Mouse (Mus musculus) intestine, postnatal 0 days (tissue): ENCODE measurements around the gene Cacna1g. TPM values are rescaled to one million over a fixed set of nuclear protein-coding genes. Genes with fewer than 3 reads are reported as not detected.
A peak's percentile ranks its signal among the peaks of the same experiment; 100 is the strongest.

Experiments used
- ATAC-seq: fragments of 200-750 bp; cut with Nextera tagmentation; 2 replicates; pipeline ENCODE4 v1.8.0; 2017; ENCODE audit warnings: mild to moderate bottlenecking, moderate TSS enrichment, moderate library complexity
- H3K27ac ChIP-seq: fragments of 300-500 bp; sonication (generic); 2 replicates; pipeline ENCODE4 v1.5.1; 2014; ENCODE audit warnings: mild to moderate bottlenecking, low read depth, low read length, moderate library complexity
- H3K27me3 ChIP-seq: fragments of 300-500 bp; sonication (generic); replicated peaks from 2 replicates; pipeline ENCODE4 v1.6.1; 2014; ENCODE audit warnings: low read length, mixed read lengths; ENCODE audit not compliant: control insufficient read depth, insufficient read depth
- H3K36me3 ChIP-seq: fragments of 300-500 bp; sonication (generic); 2 replicates; pipeline ENCODE4 v1.6.1; 2014; ENCODE audit warnings: mild to moderate bottlenecking, moderate library complexity; ENCODE audit not compliant: control insufficient read depth, insufficient read depth
- H3K4me1 ChIP-seq: fragments of 300-500 bp; sonication (generic); replicated peaks from 2 replicates; pipeline ENCODE4 v1.6.1; 2014; ENCODE audit warnings: antibody characterized with exemption, low read length, mixed read lengths; ENCODE audit not compliant: control insufficient read depth, insufficient read depth
- H3K4me2 ChIP-seq: fragments of 300-500 bp; sonication (generic); replicated peaks from 2 replicates; pipeline ENCODE4 v1.6.1; 2014; ENCODE audit warnings: low read depth, mild to moderate bottlenecking, moderate library complexity
- H3K4me3 ChIP-seq: fragments of 300-500 bp; sonication (generic); 2 replicates; pipeline ENCODE4 v1.5.1; 2014; ENCODE audit warnings: low read depth, low read length
- H3K9ac ChIP-seq: fragments of 300-500 bp; sonication (generic); 2 replicates; pipeline ENCODE4 v1.6.1; 2014; ENCODE audit warnings: mild to moderate bottlenecking, low read depth, low read length
- H3K9me3 ChIP-seq: fragments of 300-500 bp; sonication (generic); 2 replicates; pipeline ENCODE4 v1.6.1; 2016; ENCODE audit warnings: mixed run types; ENCODE audit not compliant: control insufficient read depth
- CTCF ChIP-seq: sonication (generic); IDR thresholded peaks from 2 replicates; pipeline ENCODE4 v1.5.1; 2016; ENCODE audit warnings: low read depth, mild to moderate bottlenecking, control low read depth, antibody characterized with exemption, moderate library complexity
- WGBS: fragments of 180-500 bp; shearing (Covaris S2); extraction: QIAGEN DNeasy Blood & Tissue Kit; methylation state at CpG from one replicate; pipeline ENCODE4 v1.1.7; 2014; 5-methylcytosine and 5-hydroxymethylcytosine counted together
- polyA plus RNA-seq: library from polyadenylated mRNA; unstranded; fragments of >200 nt; fragmentation: Nextera tagmentation; extraction: Ambion mirVana; gene quantifications from 2 replicates; pipeline ENCODE4 v1.2.1, GENCODE M21; 2015

Gene Cacna1g
- polyA plus RNA-seq, 1 experiment from 2014 or later: 1.2 TPM

DNA sequence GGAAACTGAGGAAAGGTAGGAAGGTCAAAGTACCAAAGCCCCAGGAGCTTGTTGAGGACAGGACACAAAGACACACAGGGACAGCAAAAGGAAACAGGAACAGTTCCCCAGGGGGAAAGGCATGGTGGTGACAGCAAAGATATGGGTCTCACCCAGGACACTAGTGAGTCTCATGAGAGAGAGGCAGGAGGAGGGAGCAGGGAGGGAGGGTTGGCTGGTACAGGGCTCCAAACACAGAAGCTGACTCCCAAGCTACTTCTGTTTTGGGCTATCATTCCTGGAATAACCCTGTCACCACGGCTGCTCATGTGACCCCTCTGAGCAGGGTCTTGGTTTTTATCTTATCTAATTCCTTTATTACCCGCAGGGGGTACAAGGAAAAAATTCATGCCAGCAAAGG lies 61.4 kb downstream of the Cacna1g start:
- H3K4me2 ChIP-seq: no peak overlapping the region
- H3K36me3 ChIP-seq: no peaks in the 10 kb centered on the region
- H3K4me3 ChIP-seq: no peak overlapping the region
- WGBS: 36% methylated on average over 2 of the region's 2 CpGs
- H3K4me1 ChIP-seq: 0 out of 2 replicates have a peak, but pooled peaks cover 4% of the 10 kb centered on the region
- H3K9me3 ChIP-seq: no peaks in the 10 kb centered on the region
- H3K27me3 ChIP-seq: no peaks in the 10 kb centered on the region; the same call in 1 of the 2 replicates
- no peak overlapping the region for H3K9ac ChIP-seq
- no peak for ATAC-seq
- no peak for TF ChIP-seq CTCF
- H3K27ac ChIP-seq: no peak overlapping the region

DNA sequence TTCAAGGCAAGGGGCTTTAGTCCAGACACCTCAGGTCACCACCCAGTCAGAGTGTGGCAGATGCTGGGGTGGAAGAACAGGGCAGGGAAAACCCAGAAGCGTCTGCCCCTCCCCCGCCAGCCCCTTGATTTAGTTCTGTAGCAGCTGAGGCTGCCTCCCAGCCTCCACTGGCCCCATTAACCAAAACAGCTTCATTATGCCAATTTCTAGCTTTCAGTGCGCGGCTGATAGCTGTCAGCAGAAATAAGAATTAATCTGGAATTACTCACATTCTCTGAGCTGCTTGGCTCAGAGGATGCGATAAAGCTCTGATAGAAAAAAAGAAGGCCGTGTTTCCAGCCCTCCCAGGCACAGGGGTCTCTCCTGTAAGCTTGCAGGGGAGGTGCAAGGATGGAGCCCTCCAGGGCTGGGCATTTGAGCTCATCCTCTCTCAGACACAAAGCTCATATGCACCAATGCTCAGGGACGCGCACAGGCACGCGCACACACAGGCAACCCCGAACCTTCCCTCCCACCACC lies 66.1 kb downstream of the Cacna1g start:
- Histone ChIP-seq H3K4me3 (no peak overlapping the region), H3K27ac (no peak overlapping the region), H3K9ac (no peak overlapping the region), H3K27me3 (no peaks in the 10 kb centered on the region), H3K4me1 (peaks cover 9% of the 10 kb centered on the region; the same call in 1 of the 2 replicates), H3K36me3 (no peaks in the 10 kb centered on the region), H3K4me2 (no peak overlapping the region), H3K9me3 (no peaks in the 10 kb centered on the region)
- WGBS: 65% methylated on average over 11 of the region's 11 CpGs
- TF ChIP-seq CTCF: no peak
- no peak for ATAC-seq

DNA sequence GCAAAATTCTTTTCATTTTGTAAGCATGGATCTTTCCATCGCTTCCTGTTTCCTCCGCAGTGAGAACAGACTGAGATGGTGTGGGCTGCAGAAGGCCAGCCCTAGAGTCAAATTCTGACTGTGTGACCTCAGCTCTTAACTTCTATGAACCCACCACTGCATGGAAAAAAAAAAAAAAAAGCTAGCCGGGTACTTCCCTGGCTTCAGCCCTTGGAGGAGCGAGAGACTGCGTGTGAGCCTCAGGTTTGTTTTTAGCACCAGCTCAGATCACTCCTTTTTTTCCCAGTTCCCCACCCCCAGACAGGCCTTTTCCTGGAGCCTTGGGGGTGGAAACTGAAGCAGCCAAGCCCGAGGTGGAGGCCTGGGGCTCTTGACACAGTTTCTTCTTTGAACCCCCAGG lies 68.7 kb downstream of the Cacna1g start:
- Histone ChIP-seq H3K27me3 (no peaks in the 10 kb centered on the region), H3K27ac (no peak overlapping the region), H3K9ac (no peak overlapping the region), H3K4me3 (no peak overlapping the region), H3K4me2 (no peak overlapping the region), H3K36me3 (no peaks in the 10 kb centered on the region), H3K9me3 (no peaks in the 10 kb centered on the region), H3K4me1 (peaks cover 9% of the 10 kb centered on the region; the same call in 1 of the 2 replicates)
- no peak for ATAC-seq
- 65% methylated on average over 6 of the region's 6 CpGs for WGBS
- TF ChIP-seq CTCF: no peak

DNA sequence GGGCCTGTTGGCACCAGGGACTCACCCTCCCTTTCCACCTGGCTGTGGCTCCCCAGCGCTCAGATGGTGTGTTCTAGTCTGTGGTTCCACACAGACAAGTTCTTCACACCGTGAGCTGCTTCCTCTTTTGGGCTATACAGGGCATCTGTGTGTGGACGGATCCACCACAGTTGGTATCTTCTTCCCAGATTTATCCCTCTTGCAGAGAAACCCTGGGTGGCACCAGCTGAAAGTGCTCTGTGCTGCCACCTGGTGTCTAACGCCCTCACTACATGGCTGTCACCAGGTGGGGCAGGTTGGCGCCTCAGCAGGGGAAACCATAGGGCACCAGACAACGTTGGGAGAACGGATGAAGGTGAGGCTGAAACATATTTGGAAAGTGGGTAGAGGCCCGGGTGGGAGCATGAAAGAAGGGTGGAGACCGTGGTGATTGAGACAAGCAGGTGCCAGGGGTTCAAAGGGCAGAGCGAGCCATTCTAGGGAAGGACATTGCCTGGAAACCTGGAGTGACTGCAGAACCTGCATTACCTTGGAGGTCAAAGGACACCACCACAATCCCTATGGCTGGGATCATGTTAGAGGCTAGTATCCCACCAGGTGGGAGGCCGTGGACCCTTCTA lies 69.2 kb downstream of the Cacna1g start:
- H3K9ac ChIP-seq: no peak overlapping the region
- 18% methylated on average over 11 of the region's 11 CpGs for WGBS

DNA sequence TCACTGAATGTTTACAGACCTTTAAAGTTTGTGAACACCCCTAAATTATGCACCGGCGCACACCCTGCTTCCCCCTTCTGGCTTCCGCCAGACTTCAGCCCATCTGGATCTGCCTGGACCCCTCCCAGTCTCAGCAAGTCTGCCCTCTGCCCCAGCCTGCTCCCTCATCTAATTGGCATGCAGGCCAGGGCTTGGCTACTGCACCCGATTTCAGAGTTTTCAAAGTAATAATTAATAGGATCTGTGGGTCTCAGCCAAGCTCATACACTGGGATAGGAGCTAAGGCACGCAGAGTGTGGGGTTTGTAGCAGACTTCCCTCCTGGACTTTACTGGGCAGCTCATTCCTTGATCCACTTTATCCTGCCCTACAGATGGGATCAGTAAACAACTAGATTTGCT lies 69.8 kb downstream of the Cacna1g start:
- Histone ChIP-seq H3K9me3 (no peaks in the 10 kb centered on the region), H3K4me1 (peaks cover 9% of the 10 kb centered on the region; the same call in 1 of the 2 replicates), H3K9ac (no peak overlapping the region), H3K36me3 (no peaks in the 10 kb centered on the region), H3K27me3 (no peaks in the 10 kb centered on the region), H3K27ac (no peak overlapping the region), H3K4me3 (no peak overlapping the region), H3K4me2 (no peak overlapping the region)
- ATAC-seq: peak; percentile 53; the same call in 1 of the 2 replicates
- WGBS: 46% methylated on average over 5 of the region's 5 CpGs
- TF ChIP-seq CTCF: no peak

More for the DNA sequence above, 69.2 kb downstream of the Cacna1g start:
- no peak overlapping the region for H3K4me2 ChIP-seq
- H3K4me3 ChIP-seq: no peak overlapping the region
- peak; percentile 98 for TF ChIP-seq CTCF
- no peaks in the 10 kb centered on the region for H3K36me3 ChIP-seq
- H3K9me3 ChIP-seq: no peaks in the 10 kb centered on the region
- H3K27ac ChIP-seq: no peak overlapping the region
- ATAC-seq: peak; percentile 71
- peaks cover 9% of the 10 kb centered on the region; the same call in 1 of the 2 replicates for H3K4me1 ChIP-seq
- H3K27me3 ChIP-seq: no peaks in the 10 kb centered on the region

DNA sequence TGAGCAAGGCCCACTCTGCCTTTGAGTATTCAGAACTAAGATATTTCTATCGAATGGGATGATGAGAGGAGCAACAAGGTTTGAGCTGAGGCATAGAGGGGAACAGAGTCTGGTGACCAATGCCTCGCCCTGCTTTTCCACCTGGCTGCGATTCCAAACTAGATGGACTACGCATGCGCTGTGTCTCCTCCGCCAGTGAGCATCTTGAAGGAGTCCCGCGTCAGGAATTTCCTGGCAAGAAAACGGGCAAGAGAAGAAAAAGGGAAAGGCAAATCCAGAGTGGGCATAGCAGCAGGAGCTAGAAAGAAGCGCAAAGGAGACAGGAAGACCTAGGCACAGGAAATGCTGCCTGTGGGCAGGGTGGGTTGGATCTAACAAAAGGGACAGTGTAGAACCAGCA lies 70.2 kb downstream of the Cacna1g start:
- no peak for TF ChIP-seq CTCF
- no peak; the same call in 1 of the 2 replicates for ATAC-seq
- Histone ChIP-seq H3K4me1 (peaks cover 9% of the 10 kb centered on the region; the same call in 1 of the 2 replicates), H3K4me2 (no peak overlapping the region), H3K9me3 (no peaks in the 10 kb centered on the region), H3K4me3 (no peak overlapping the region), H3K27ac (no peak overlapping the region), H3K9ac (no peak overlapping the region), H3K27me3 (no peaks in the 10 kb centered on the region), H3K36me3 (no peaks in the 10 kb centered on the region)
- 87% methylated on average over 10 of the region's 10 CpGs for WGBS
